Comparison of ENCODE assay signal across 7 mouse cellular contexts in genomic region chr9:72958521-72959450, GRCm38 (mm10). TPM values are rescaled to one million over a fixed set of nuclear protein-coding genes. Genes with fewer than 3 reads are reported as not detected.
DNase-seq lines count a peak whose midpoint lies in the region; ATAC-seq and TF ChIP-seq lines count a peak whose summit lies in the region.

TSS of gene Dyx1c1 (plus strand) at chr9:72958785.
TSS of gene Gm44503 (plus strand) at chr9:72958852.

- WGBS in embryonic facial prominence, embryonic 14.5 days: 4% methylated on average over 43 of the region's 43 CpGs
- WGBS in heart, embryonic 11.5 days (ENCODE audit: insufficient replicate concordance): 2% methylated on average over 43 of the region's 43 CpGs
- 2% methylated on average over 43 of the region's 43 CpGs for WGBS in kidney, embryonic 15.5 days
- 1% methylated on average over 43 of the region's 43 CpGs for WGBS in limb, embryonic 15.5 days
- WGBS in midbrain, postnatal 0 days: 2% methylated on average over 43 of the region's 43 CpGs

- TF ChIP-seq POLR2A in bone marrow macrophage, adult 2 months (IDR thresholded peaks at IDR 0.05; ENCODE audit: borderline replicate concordance, low read depth, low read length): no peak

- no peak within 1 kb of the TSS; the same call in 1 of the 2 replicates for H3K27ac ChIP-seq in bone marrow macrophage, adult 2 months (ENCODE audit: insufficient read depth, low read depth, low read length)
- H3K27ac ChIP-seq in embryonic facial prominence, embryonic 14.5 days (replicated peaks; ENCODE audit: low read depth, low read length): peak within 1 kb of the TSS; percentile 24; the same call in 1 of the 2 replicates
- H3K27ac ChIP-seq in heart, embryonic 11.5 days (ENCODE audit: low read depth, low read length): peak within 1 kb of the TSS; percentile 37; the same call in 1 of the 2 replicates
- H3K27ac ChIP-seq in kidney, embryonic 15.5 days: peak within 1 kb of the TSS; percentile 69
- H3K27ac ChIP-seq in limb, embryonic 15.5 days: peak within 1 kb of the TSS; percentile 54; the same call in 1 of the 2 replicates
- H3K27ac ChIP-seq in midbrain, postnatal 0 days (ENCODE audit: low read depth, low read length): peak within 1 kb of the TSS; percentile 58; the same call in 1 of the 2 replicates

- peak within 1 kb of the TSS; percentile 68 for H3K9ac ChIP-seq in embryonic facial prominence, embryonic 14.5 days (ENCODE audit: low read depth, low read length)
- H3K9ac ChIP-seq in heart, embryonic 11.5 days (ENCODE audit: low read depth, low read length): peak within 1 kb of the TSS; percentile 56
- peak within 1 kb of the TSS; percentile 54 for H3K9ac ChIP-seq in kidney, embryonic 15.5 days
- H3K9ac ChIP-seq in limb, embryonic 15.5 days: peak within 1 kb of the TSS; percentile 47
- peak within 1 kb of the TSS; percentile 55 for H3K9ac ChIP-seq in midbrain, postnatal 0 days (replicated peaks; ENCODE audit: low read length, poor library complexity, severe bottlenecking)

- TF ChIP-seq CTCF in bone marrow macrophage, adult 2 months (IDR thresholded peaks at IDR 0.05; ENCODE audit: low read depth, low read length): no peak
- peak; percentile 52 for TF ChIP-seq CTCF in midbrain, postnatal 0 days (IDR thresholded peaks at IDR 0.05)

- H3K4me2 ChIP-seq in embryonic facial prominence, embryonic 14.5 days (ENCODE audit: low read depth, low read length): peak within 1 kb of the TSS; percentile 64
- H3K4me2 ChIP-seq in heart, embryonic 11.5 days: peak within 1 kb of the TSS; percentile 58
- peak within 1 kb of the TSS; percentile 73 for H3K4me2 ChIP-seq in kidney, embryonic 15.5 days
- H3K4me2 ChIP-seq in limb, embryonic 15.5 days: peak within 1 kb of the TSS; percentile 79
- H3K4me2 ChIP-seq in midbrain, postnatal 0 days (ENCODE audit: low read depth, low read length, poor library complexity, severe bottlenecking): peak within 1 kb of the TSS; percentile 73

- no peaks in the 10 kb centered on the region for H3K9me3 ChIP-seq in embryonic facial prominence, embryonic 14.5 days (ENCODE audit: control insufficient read depth, low read length)
- H3K9me3 ChIP-seq in heart, embryonic 11.5 days (replicated peaks; ENCODE audit: control insufficient read depth, low read length): no peaks in the 10 kb centered on the region
- H3K9me3 ChIP-seq in kidney, embryonic 15.5 days (replicated peaks): no peaks in the 10 kb centered on the region
- H3K9me3 ChIP-seq in limb, embryonic 15.5 days: no peaks in the 10 kb centered on the region
- H3K9me3 ChIP-seq in midbrain, postnatal 0 days (ENCODE audit: low read length): no peaks in the 10 kb centered on the region

- H3K4me3 ChIP-seq in bone marrow macrophage, adult 2 months (ENCODE audit: insufficient read depth, low read length): peak within 1 kb of the TSS; percentile 67
- H3K4me3 ChIP-seq in embryonic facial prominence, embryonic 14.5 days (ENCODE audit: low read depth, low read length): peak within 1 kb of the TSS; percentile 62
- peak within 1 kb of the TSS; percentile 69 for H3K4me3 ChIP-seq in heart, embryonic 11.5 days (ENCODE audit: low read depth, low read length)
- peak within 1 kb of the TSS; percentile 71 for H3K4me3 ChIP-seq in kidney, embryonic 15.5 days (replicated peaks)
- peak within 1 kb of the TSS; percentile 66 for H3K4me3 ChIP-seq in limb, embryonic 15.5 days
- peak within 1 kb of the TSS; percentile 58 for H3K4me3 ChIP-seq in midbrain, postnatal 0 days (ENCODE audit: low read depth, low read length)

- no peaks in the 10 kb centered on the region for H3K27me3 ChIP-seq in embryonic facial prominence, embryonic 14.5 days (replicated peaks; ENCODE audit: control insufficient read depth, insufficient read depth, low read length)
- no peaks in the 10 kb centered on the region for H3K27me3 ChIP-seq in heart, embryonic 11.5 days (ENCODE audit: control insufficient read depth, insufficient read depth, low read length)
- H3K27me3 ChIP-seq in kidney, embryonic 15.5 days: no peaks in the 10 kb centered on the region
- H3K27me3 ChIP-seq in limb, embryonic 15.5 days: no peaks in the 10 kb centered on the region
- no peaks in the 10 kb centered on the region for H3K27me3 ChIP-seq in midbrain, postnatal 0 days (ENCODE audit: insufficient read depth, low read length)

- peak; percentile 94 for ATAC-seq in embryonic facial prominence, embryonic 14.5 days (ENCODE audit: low read depth)
- ATAC-seq in heart, embryonic 11.5 days (replicated peaks; ENCODE audit: insufficient number of reproducible peaks, low FRiP score, low TSS enrichment): peak; percentile 72
- ATAC-seq in kidney, embryonic 15.5 days (replicated peaks; ENCODE audit: low FRiP score): peak; percentile 92
- ATAC-seq in limb, embryonic 15.5 days (ENCODE audit: insufficient number of reproducible peaks, low FRiP score, low TSS enrichment, low read depth): peak; percentile 72
- peak; percentile 93 for ATAC-seq in midbrain, postnatal 0 days (ENCODE audit: low FRiP score)

- H3K4me1 ChIP-seq in bone marrow macrophage, adult 2 months (ENCODE audit: control insufficient read depth, insufficient read depth, low read length): peaks cover 8% of the 10 kb centered on the region
- 0 out of 2 replicates have a peak, but pooled peaks cover 3% of the 10 kb centered on the region for H3K4me1 ChIP-seq in embryonic facial prominence, embryonic 14.5 days (ENCODE audit: control insufficient read depth, insufficient read depth, low read length)
- H3K4me1 ChIP-seq in heart, embryonic 11.5 days (ENCODE audit: control insufficient read depth, insufficient read depth, low read length): no peaks in the 10 kb centered on the region
- H3K4me1 ChIP-seq in kidney, embryonic 15.5 days: peaks cover 10% of the 10 kb centered on the region
- H3K4me1 ChIP-seq in limb, embryonic 15.5 days: 0 out of 2 replicates have a peak, but pooled peaks cover 8% of the 10 kb centered on the region
- H3K4me1 ChIP-seq in midbrain, postnatal 0 days (ENCODE audit: insufficient read depth, low read length): no peaks in the 10 kb centered on the region

- H3K36me3 ChIP-seq in embryonic facial prominence, embryonic 14.5 days (ENCODE audit: control insufficient read depth, insufficient read depth, low read length): no peaks in the 10 kb centered on the region
- H3K36me3 ChIP-seq in heart, embryonic 11.5 days (ENCODE audit: control insufficient read depth, insufficient read depth, low read length): no peaks in the 10 kb centered on the region
- no peaks in the 10 kb centered on the region for H3K36me3 ChIP-seq in kidney, embryonic 15.5 days
- H3K36me3 ChIP-seq in limb, embryonic 15.5 days: no peaks in the 10 kb centered on the region
- H3K36me3 ChIP-seq in midbrain, postnatal 0 days (ENCODE audit: insufficient read depth, low read length): no peaks in the 10 kb centered on the region

- DNase-seq in embryonic facial prominence, embryonic 14.5 days (ENCODE audit: low spot score): peak; percentile 92
- DNase-seq in midbrain, postnatal 0 days (ENCODE audit: low spot score): peak; percentile 94
- DNase-seq in spleen, postnatal 14 days (ENCODE audit: low spot score in 2 of 2): peak; percentile 33 to 64

RNA-seq across cellular contexts. Expression of gene Dyx1c1, which starts in this region (rescaled TPM):
- 0.34 and 0.48 TPM in 2 replicates for polyA plus RNA-seq in bone marrow macrophage, adult 2 months (2012; ENCODE audit: insufficient read depth, insufficient read length, missing spikeins)
- 2.0 and 2.1 TPM in 2 replicates for polyA plus RNA-seq in embryonic facial prominence, embryonic 14.5 days (2014; fragmentation: Nextera tagmentation; extraction: Ambion mirVana)
- 0.50 and 1.2 TPM in 2 replicates for polyA plus RNA-seq in heart, embryonic 11.5 days (2014; fragmentation: Nextera tagmentation; extraction: Ambion mirVana)
- polyA plus RNA-seq in kidney, embryonic 15.5 days (2015; fragmentation: Nextera tagmentation; extraction: Ambion mirVana): 1.9 and 2.8 TPM in 2 replicates
- polyA plus RNA-seq in limb, embryonic 15.5 days (2015; fragmentation: Nextera tagmentation; extraction: Ambion mirVana): 1.1 and 1.2 TPM in 2 replicates
- 1.8 and 3.0 TPM in 2 replicates for total RNA-seq in midbrain, postnatal 0 days (2014; rRNA removed)
- 2.7 TPM in 2 replicates for polyA plus RNA-seq in midbrain, postnatal 0 days (2015; fragmentation: Nextera tagmentation; extraction: Ambion mirVana)

RNA-seq across cellular contexts. Expression of gene Gm44503, which starts in this region (rescaled TPM):
- not detected in 2 replicates for polyA plus RNA-seq in bone marrow macrophage, adult 2 months (2012; ENCODE audit: insufficient read depth, insufficient read length, missing spikeins)
- not detected in 2 replicates for polyA plus RNA-seq in embryonic facial prominence, embryonic 14.5 days (2014; fragmentation: Nextera tagmentation; extraction: Ambion mirVana)
- polyA plus RNA-seq in heart, embryonic 11.5 days (2014; fragmentation: Nextera tagmentation; extraction: Ambion mirVana): not detected in 2 replicates
- not detected in 2 replicates for polyA plus RNA-seq in kidney, embryonic 15.5 days (2015; fragmentation: Nextera tagmentation; extraction: Ambion mirVana)
- polyA plus RNA-seq in limb, embryonic 15.5 days (2015; fragmentation: Nextera tagmentation; extraction: Ambion mirVana): not detected in 2 replicates
- 0.28 TPM in 1 of 2 replicates, not detected in the other for total RNA-seq in midbrain, postnatal 0 days (2014; rRNA removed)
- polyA plus RNA-seq in midbrain, postnatal 0 days (2015; fragmentation: Nextera tagmentation; extraction: Ambion mirVana): not detected in 2 replicates
